Mouse (Mus musculus) forebrain, embryonic 14.5 days (tissue): ENCODE results near the gene Kcnrg. TPM values are rescaled to one million over a fixed set of nuclear protein-coding genes. Genes with fewer than 3 reads are reported as not detected.
A peak's percentile ranks its signal among the peaks of the same experiment; 100 is the strongest.
"Not testable (repeated sequence)": the region's sequence is repeated elsewhere in the genome, so short reads cannot be mapped to it uniquely, and the experiment has no call there.

ENCODE experiments used
- ATAC-seq: fragments of 200-750 bp; cut with Nextera tagmentation; 2 replicates; pipeline ENCODE4 v1.8.0; 2017; ENCODE audit warnings: mild to moderate bottlenecking, moderate library complexity
- DNase-seq: peaks from one replicate; pipeline ENCODE4 v3.0.0-alpha.2; 2015; ENCODE audit warnings: low spot score
- H3K27ac ChIP-seq: fragments of 300-500 bp; sonication (generic); 2 replicates; pipeline ENCODE4 v1.5.1; 2014; ENCODE audit warnings: low read depth, mild to moderate bottlenecking, control low read depth, low read length, moderate library complexity
- H3K27me3 ChIP-seq: fragments of 300-500 bp; sonication (generic); replicated peaks from 2 replicates; pipeline ENCODE4 v1.6.1; 2014; ENCODE audit warnings: low read length, control low read depth, mixed read lengths; ENCODE audit not compliant: control insufficient read depth, insufficient read depth
- H3K36me3 ChIP-seq: fragments of 300-500 bp; sonication (generic); 2 replicates; pipeline ENCODE4 v1.6.1; 2014; ENCODE audit warnings: low read length, control low read depth; ENCODE audit not compliant: control insufficient read depth, insufficient read depth
- H3K4me1 ChIP-seq: fragments of 300-500 bp; sonication (generic); 2 replicates; pipeline ENCODE4 v1.6.1; 2014; ENCODE audit warnings: antibody characterized with exemption, low read length, control low read depth; ENCODE audit not compliant: control insufficient read depth, insufficient read depth
- H3K4me2 ChIP-seq: fragments of 300-500 bp; sonication (generic); 2 replicates; pipeline ENCODE4 v1.6.1; 2014; ENCODE audit warnings: mild to moderate bottlenecking, control low read depth, low read length
- H3K4me3 ChIP-seq: fragments of 300-500 bp; sonication (generic); 2 replicates; pipeline ENCODE4 v1.5.1; 2014; ENCODE audit warnings: low read depth, low read length, control low read depth
- H3K9ac ChIP-seq: fragments of 300-500 bp; sonication (generic); 2 replicates; pipeline ENCODE4 v1.6.1; 2014; ENCODE audit warnings: mild to moderate bottlenecking, low read length, control low read depth, moderate library complexity
- H3K9me3 ChIP-seq: fragments of 300-500 bp; sonication (generic); replicated peaks from 2 replicates; pipeline ENCODE4 v1.6.1; 2016; ENCODE audit warnings: low read length, control low read depth, mixed read lengths; ENCODE audit not compliant: control insufficient read depth
- WGBS: fragments of 180-500 bp; shearing (Covaris S2); extraction: QIAGEN DNeasy Blood & Tissue Kit; methylation state at CpG from one replicate; pipeline ENCODE4 v1.1.7; 2014; 5-methylcytosine and 5-hydroxymethylcytosine counted together
- polyA plus RNA-seq: library from polyadenylated mRNA; unstranded; fragments of >200 nt; fragmentation: Nextera tagmentation; extraction: Ambion mirVana; gene quantifications from 2 replicates; pipeline ENCODE4 v1.2.1, GENCODE M21; 2014

The Kcnrg gene
- polyA plus RNA-seq, 1 experiment from 2014 or later = 2.8 TPM

- no peak for DNase-seq
- H3K36me3 ChIP-seq = no peaks in the 10 kb centered on the region
- H3K9ac ChIP-seq = no peak overlapping the region
- no peak overlapping the region for H3K27ac ChIP-seq
- H3K4me1 ChIP-seq = no peaks in the 10 kb centered on the region
- no peaks in the 10 kb centered on the region for H3K27me3 ChIP-seq
- H3K9me3 ChIP-seq = no peaks in the 10 kb centered on the region
- ATAC-seq = no peak
- no peak overlapping the region for H3K4me2 ChIP-seq
- H3K4me3 ChIP-seq = no peak overlapping the region
- 85% methylated on average over 4 of the region's 4 CpGs for WGBS
Observed at GRCm38 (mm10) chr14:61589288-61590065, 17.8 kb upstream of the Kcnrg start.

- Histone ChIP-seq H3K9me3 (no peaks in the 10 kb centered on the region), H3K4me3 (no peak overlapping the region), H3K9ac (no peak overlapping the region), H3K4me2 (no peak overlapping the region), H3K27ac (no peak overlapping the region), H3K4me1 (peaks cover 16% of the 10 kb centered on the region), H3K36me3 (peaks cover 5% of the 10 kb centered on the region; the same call in 1 of the 2 replicates), H3K27me3 (no peaks in the 10 kb centered on the region)
- DNase-seq = no peak
- ATAC-seq = no peak
- WGBS = 90% methylated on average over 9 of the region's 9 CpGs
Observed at GRCm38 (mm10) chr14:61596719-61597426, 10.4 kb upstream of the Kcnrg start.

GRCm38 (mm10) chr14:61597968-61598367, 9.3 kb upstream of the Kcnrg start, which contains the start of gene Trim13:
TSS of gene Trim13 (plus strand) at chr14:61598247.
- no peak for DNase-seq
- H3K27ac ChIP-seq = no peak within 1 kb of the TSS
- WGBS = 53% methylated on average over 5 of the region's 5 CpGs
- H3K9ac ChIP-seq = peak within 1 kb of the TSS; percentile 85; the same call in 1 of the 2 replicates
- no peaks in the 10 kb centered on the region for H3K9me3 ChIP-seq
- H3K4me2 ChIP-seq = peak within 1 kb of the TSS; percentile 69
- no peaks in the 10 kb centered on the region for H3K27me3 ChIP-seq
- H3K4me3 ChIP-seq = peak within 1 kb of the TSS; percentile 78
- ATAC-seq = no peak
- H3K4me1 ChIP-seq = peaks cover 18% of the 10 kb centered on the region
- peaks cover 6% of the 10 kb centered on the region; the same call in 1 of the 2 replicates for H3K36me3 ChIP-seq

- Histone ChIP-seq H3K4me3 (peak overlapping the region; percentile 78), H3K27ac (peak overlapping the region; percentile 80), H3K9me3 (no peaks in the 10 kb centered on the region), H3K9ac (peak overlapping the region; percentile 85), H3K4me1 (peaks cover 20% of the 10 kb centered on the region), H3K4me2 (peak overlapping the region; percentile 69), H3K27me3 (no peaks in the 10 kb centered on the region), H3K36me3 (peaks cover 16% of the 10 kb centered on the region; the same call in 1 of the 2 replicates)
- DNase-seq = peak; percentile 91
- WGBS = 4% methylated on average over 43 of the region's 44 CpGs
- ATAC-seq = peak; percentile 94
Observed at GRCm38 (mm10) chr14:61599057-61599806, 8.0 kb upstream of the Kcnrg start.

GRCm38 (mm10) chr14:61601348-61601747, 5.9 kb upstream of the Kcnrg start:
- Histone ChIP-seq H3K9ac (no peak overlapping the region), H3K4me3 (peak overlapping the region; percentile 78; the same call in 1 of the 2 replicates)
- no peak for ATAC-seq

GRCm38 (mm10) chr14:61603069-61603755, 4.0 kb upstream of the Kcnrg start:
- Histone ChIP-seq H3K9me3 (no peaks in the 10 kb centered on the region), H3K4me1 (peaks cover 20% of the 10 kb centered on the region), H3K36me3 (peaks cover 44% of the 10 kb centered on the region), H3K27ac (no peak overlapping the region; the same call in 1 of the 2 replicates), H3K27me3 (no peaks in the 10 kb centered on the region), H3K4me3 (no peak overlapping the region), H3K9ac (no peak overlapping the region), H3K4me2 (peak overlapping the region; percentile 12)
- DNase-seq (peak; percentile 73), ATAC-seq (peak; percentile 56; the same call in 1 of the 2 replicates)
- 66% methylated on average over 8 of the region's 8 CpGs for WGBS

More at GRCm38 (mm10) chr14:61601348-61601747, 5.9 kb upstream of the Kcnrg start:
- no peaks in the 10 kb centered on the region for H3K27me3 ChIP-seq
- peaks cover 20% of the 10 kb centered on the region for H3K4me1 ChIP-seq
- DNase-seq = no peak
- H3K27ac ChIP-seq = no peak overlapping the region
- peak overlapping the region; percentile 69 for H3K4me2 ChIP-seq
- 89% methylated on average over 9 of the region's 9 CpGs for whole genome bisulfite sequencing
- no peaks in the 10 kb centered on the region for H3K9me3 ChIP-seq
- peaks cover 34% of the 10 kb centered on the region for H3K36me3 ChIP-seq

- no peak overlapping the region for H3K27ac ChIP-seq
- peaks cover 44% of the 10 kb centered on the region for H3K36me3 ChIP-seq
- no peak overlapping the region for H3K9ac ChIP-seq
- no peak overlapping the region for H3K4me3 ChIP-seq
- DNase-seq (no peak), ATAC-seq (no peak)
- no peak overlapping the region for H3K4me2 ChIP-seq
- 92% methylated on average over 3 of the region's 3 CpGs for WGBS
- peaks cover 20% of the 10 kb centered on the region for H3K4me1 ChIP-seq
- no peaks in the 10 kb centered on the region for H3K9me3 ChIP-seq
- H3K27me3 ChIP-seq = no peaks in the 10 kb centered on the region
Observed at GRCm38 (mm10) chr14:61604081-61604480, 3.2 kb upstream of the Kcnrg start.

GRCm38 (mm10) chr14:61606088-61606487, 1.2 kb upstream of the Kcnrg start:
- peaks cover 12% of the 10 kb centered on the region for H3K4me1 ChIP-seq
- peaks cover 44% of the 10 kb centered on the region for H3K36me3 ChIP-seq
- not testable (repeated sequence) for H3K4me3 ChIP-seq, H3K4me2 ChIP-seq, H3K27me3 ChIP-seq, H3K9ac ChIP-seq, H3K27ac ChIP-seq, H3K9me3 ChIP-seq, ATAC-seq, DNase-seq
- WGBS = 90% methylated on average over 2 of the region's 2 CpGs
